Comparison of ENCODE assay signal across 8 mouse cellular contexts in genomic region chr10:8242336-8242735, GRCm38 (mm10).
A peak's percentile ranks its signal among the peaks of the same experiment; 100 is the strongest.
DNase-seq lines count a peak whose midpoint lies in the region; ATAC-seq and TF ChIP-seq lines count a peak whose summit lies in the region.
"Had no signal": no experiment of that assay in that cellular context is flagged by ENCODE, and none has a peak within 500 bp of the region (broad histone marks: within the 10 kb centered on the region; RNA-seq: fewer than 3 reads in every experiment).

No protein-coding gene starts in this region.

- no peak for ATAC-seq in liver, postnatal 0 days

- no peak overlapping the region for H3K9ac ChIP-seq in liver, postnatal 0 days (replicated peaks)
- H3K9ac ChIP-seq: heart, embryonic 15.5 days had no signal

- no peak overlapping the region for H3K4me3 ChIP-seq in liver, postnatal 0 days (ENCODE audit: low read depth, low read length)
- H3K4me3 ChIP-seq: heart, embryonic 15.5 days had no signal

- H3K4me2 ChIP-seq in liver, postnatal 0 days (ENCODE audit: low read depth, low read length): no peak overlapping the region
- H3K4me2 ChIP-seq: heart, embryonic 15.5 days had no signal

- no peaks in the 10 kb centered on the region for H3K9me3 ChIP-seq in liver, postnatal 0 days (ENCODE audit: low read length)
- H3K9me3 ChIP-seq: heart, embryonic 15.5 days had no signal

- H3K4me1 ChIP-seq in liver, postnatal 0 days (ENCODE audit: insufficient read depth): no peaks in the 10 kb centered on the region
- H3K4me1 ChIP-seq: heart, embryonic 15.5 days had no signal

- peak; percentile 81 for DNase-seq in urinary bladder, postnatal 14 days (ENCODE audit: low spot score)
- no peak for DNase-seq in urinary bladder, postnatal 10 days (ENCODE audit: low spot score)
- peak; percentile 21 for DNase-seq in adrenal gland, adult 8-10 months
- DNase-seq in embryo, embryonic 9.5 days (ENCODE audit: extremely low spot score): peak; percentile 49
- DNase-seq in induced T-regulatory cell, adult 2 months (ENCODE audit: low read depth): peak; percentile 82
- DNase-seq in liver, postnatal 0 days: peak; percentile 60
- DNase-seq in right cerebral cortex, postnatal 14 days: peak; percentile 83

- no peak overlapping the region for H3K27ac ChIP-seq in liver, postnatal 0 days (ENCODE audit: low read depth)
- H3K27ac ChIP-seq: heart, embryonic 15.5 days had no signal

- no peaks in the 10 kb centered on the region for H3K27me3 ChIP-seq in liver, postnatal 0 days (ENCODE audit: insufficient read depth, low read length)
- H3K27me3 ChIP-seq: heart, embryonic 15.5 days had no signal

- 11% methylated on average over 4 of the region's 4 CpGs for WGBS in liver, postnatal 0 days (ENCODE audit: insufficient replicate concordance)

- H3K36me3 ChIP-seq in liver, postnatal 0 days (replicated peaks; ENCODE audit: insufficient read depth, low read length): no peaks in the 10 kb centered on the region
- H3K36me3 ChIP-seq: heart, embryonic 15.5 days had no signal

- TF ChIP-seq CTCF in liver, postnatal 0 days (IDR thresholded peaks at IDR 0.05; ENCODE audit: low read depth): peak; percentile 72

- no peak for TF ChIP-seq EP300 in liver, postnatal 0 days (IDR thresholded peaks at IDR 0.05; ENCODE audit: low read depth)
